Mouse (Mus musculus): ENCODE results near the gene Osbpl10. TPM values are rescaled to one million over a fixed set of nuclear protein-coding genes. Genes with fewer than 3 reads are reported as not detected.

The Osbpl10 gene
- polyA plus RNA-seq, 1 experiment from 2014 or later, result 1.4 TPM

GRCm38 (mm10) chr9:115034788-115035187 lies 56.4 kb downstream of the Osbpl10 start:
- Histone ChIP-seq H3K9ac (ENCODE audit: low read depth, low read length) (no peak overlapping the region), H3K27ac (ENCODE audit: low read length) (no peak overlapping the region), H3K4me2 (ENCODE audit: low read depth, low read length) (no peak overlapping the region), H3K4me1 (ENCODE audit: control insufficient read depth, insufficient read depth, low read length) (peaks cover 6% of the 10 kb centered on the region; the same call in 1 of the 2 replicates), H3K4me3 (ENCODE audit: low read length) (no peak overlapping the region), H3K27me3 (replicated peaks; ENCODE audit: control insufficient read depth, insufficient read depth, low read length) (no peaks in the 10 kb centered on the region), H3K9me3 (ENCODE audit: control insufficient read depth, low read length) (no peaks in the 10 kb centered on the region), H3K36me3 (ENCODE audit: control insufficient read depth, insufficient read depth, low read length) (no peaks in the 10 kb centered on the region)
- 85% methylated on average over 7 of the region's 7 CpGs for WGBS
- no peak for ATAC-seq

- H3K9me3 ChIP-seq (ENCODE audit: control insufficient read depth, low read length), result no peaks in the 10 kb centered on the region
- no peaks in the 10 kb centered on the region for H3K36me3 ChIP-seq (ENCODE audit: control insufficient read depth, insufficient read depth, low read length)
- 50% methylated on average over 14 of the region's 14 CpGs for WGBS
- peaks cover 6% of the 10 kb centered on the region; the same call in 1 of the 2 replicates for H3K4me1 ChIP-seq (ENCODE audit: control insufficient read depth, insufficient read depth, low read length)
- no peak overlapping the region for H3K4me2 ChIP-seq (ENCODE audit: low read depth, low read length)
- no peaks in the 10 kb centered on the region for H3K27me3 ChIP-seq (replicated peaks; ENCODE audit: control insufficient read depth, insufficient read depth, low read length)
- ATAC-seq, result no peak
- no peak overlapping the region for H3K4me3 ChIP-seq (ENCODE audit: low read length)
- no peak overlapping the region for H3K27ac ChIP-seq (ENCODE audit: low read length)
- no peak overlapping the region for H3K9ac ChIP-seq (ENCODE audit: low read depth, low read length)
These were observed 59.8 kb downstream of the Osbpl10 start for GRCm38 (mm10) chr9:115038215-115038614.

GRCm38 (mm10) chr9:115038686-115039085 lies 60.3 kb downstream of the Osbpl10 start:
- WGBS, result 85% methylated on average over 9 of the region's 9 CpGs

GRCm38 (mm10) chr9:115039245-115039644 lies 60.9 kb downstream of the Osbpl10 start:
- no peaks in the 10 kb centered on the region for H3K9me3 ChIP-seq (ENCODE audit: control insufficient read depth, low read length)
- no peaks in the 10 kb centered on the region for H3K27me3 ChIP-seq (replicated peaks; ENCODE audit: control insufficient read depth, insufficient read depth, low read length)
- ATAC-seq, result peak; percentile 65
- H3K4me3 ChIP-seq (ENCODE audit: low read length), result no peak overlapping the region
- H3K27ac ChIP-seq (ENCODE audit: low read length), result no peak overlapping the region
- 41% methylated on average over 7 of the region's 7 CpGs for WGBS
- no peaks in the 10 kb centered on the region for H3K36me3 ChIP-seq (ENCODE audit: control insufficient read depth, insufficient read depth, low read length)
- peaks cover 6% of the 10 kb centered on the region; the same call in 1 of the 2 replicates for H3K4me1 ChIP-seq (ENCODE audit: control insufficient read depth, insufficient read depth, low read length)
- no peak overlapping the region for H3K9ac ChIP-seq (ENCODE audit: low read depth, low read length)
- no peak overlapping the region for H3K4me2 ChIP-seq (ENCODE audit: low read depth, low read length)

More at GRCm38 (mm10) chr9:115038686-115039085, 60.3 kb downstream of the Osbpl10 start:
- Histone ChIP-seq H3K27ac (ENCODE audit: low read length) (no peak overlapping the region), H3K36me3 (ENCODE audit: control insufficient read depth, insufficient read depth, low read length) (no peaks in the 10 kb centered on the region), H3K4me1 (ENCODE audit: control insufficient read depth, insufficient read depth, low read length) (peaks cover 6% of the 10 kb centered on the region; the same call in 1 of the 2 replicates), H3K4me2 (ENCODE audit: low read depth, low read length) (no peak overlapping the region), H3K9me3 (ENCODE audit: control insufficient read depth, low read length) (no peaks in the 10 kb centered on the region), H3K4me3 (ENCODE audit: low read length) (no peak overlapping the region), H3K27me3 (replicated peaks; ENCODE audit: control insufficient read depth, insufficient read depth, low read length) (no peaks in the 10 kb centered on the region), H3K9ac (ENCODE audit: low read depth, low read length) (no peak overlapping the region)
- ATAC-seq, result no peak

GRCm38 (mm10) chr9:115042571-115042970 lies 64.2 kb downstream of the Osbpl10 start:
- Histone ChIP-seq H3K36me3 (ENCODE audit: control insufficient read depth, insufficient read depth, low read length) (no peaks in the 10 kb centered on the region), H3K27ac (ENCODE audit: low read length) (0 out of 2 replicates have a peak overlapping the region, but pooled peaks have one; percentile 7), H3K4me2 (ENCODE audit: low read depth, low read length) (no peak overlapping the region), H3K9ac (ENCODE audit: low read depth, low read length) (no peak overlapping the region), H3K4me3 (ENCODE audit: low read length) (no peak overlapping the region), H3K4me1 (ENCODE audit: control insufficient read depth, insufficient read depth, low read length) (peaks cover 18% of the 10 kb centered on the region), H3K27me3 (replicated peaks; ENCODE audit: control insufficient read depth, insufficient read depth, low read length) (no peaks in the 10 kb centered on the region), H3K9me3 (ENCODE audit: control insufficient read depth, low read length) (no peaks in the 10 kb centered on the region)
- peak; percentile 29 for ATAC-seq
- WGBS, result 51% methylated on average over 6 of the region's 6 CpGs

- no peaks in the 10 kb centered on the region for H3K9me3 ChIP-seq (ENCODE audit: control insufficient read depth, low read length)
- no peaks in the 10 kb centered on the region for H3K27me3 ChIP-seq (replicated peaks; ENCODE audit: control insufficient read depth, insufficient read depth, low read length)
- H3K9ac ChIP-seq (ENCODE audit: low read depth, low read length), result no peak overlapping the region
- no peak for ATAC-seq
- H3K4me2 ChIP-seq (ENCODE audit: low read depth, low read length), result no peak overlapping the region
- H3K27ac ChIP-seq (ENCODE audit: low read length), result peak overlapping the region; percentile 7; the same call in 1 of the 2 replicates
- no peaks in the 10 kb centered on the region for H3K36me3 ChIP-seq (ENCODE audit: control insufficient read depth, insufficient read depth, low read length)
- H3K4me3 ChIP-seq (ENCODE audit: low read length), result no peak overlapping the region
- peaks cover 18% of the 10 kb centered on the region for H3K4me1 ChIP-seq (ENCODE audit: control insufficient read depth, insufficient read depth, low read length)
- WGBS, result 81% methylated on average over 13 of the region's 13 CpGs
These were observed 64.8 kb downstream of the Osbpl10 start for GRCm38 (mm10) chr9:115042971-115043706.

- no peaks in the 10 kb centered on the region for H3K9me3 ChIP-seq (ENCODE audit: control insufficient read depth, low read length)
- H3K4me3 ChIP-seq (ENCODE audit: low read length), result no peak overlapping the region
- 79% methylated on average over 8 of the region's 8 CpGs for WGBS
- no peaks in the 10 kb centered on the region for H3K36me3 ChIP-seq (ENCODE audit: control insufficient read depth, insufficient read depth, low read length)
- ATAC-seq, result no peak
- H3K4me2 ChIP-seq (ENCODE audit: low read depth, low read length), result no peak overlapping the region
- peaks cover 22% of the 10 kb centered on the region for H3K4me1 ChIP-seq (ENCODE audit: control insufficient read depth, insufficient read depth, low read length)
- no peaks in the 10 kb centered on the region for H3K27me3 ChIP-seq (replicated peaks; ENCODE audit: control insufficient read depth, insufficient read depth, low read length)
- no peak overlapping the region for H3K9ac ChIP-seq (ENCODE audit: low read depth, low read length)
- H3K27ac ChIP-seq (ENCODE audit: low read length), result no peak overlapping the region
These were observed 65.8 kb downstream of the Osbpl10 start for GRCm38 (mm10) chr9:115043881-115044770.

- Histone ChIP-seq H3K27ac (ENCODE audit: low read length) (no peak overlapping the region), H3K27me3 (replicated peaks; ENCODE audit: control insufficient read depth, insufficient read depth, low read length) (no peaks in the 10 kb centered on the region)
These were observed 66.9 kb downstream of the Osbpl10 start for GRCm38 (mm10) chr9:115045087-115045800.

GRCm38 (mm10) chr9:115046701-115047100 lies 68.3 kb downstream of the Osbpl10 start:
- Histone ChIP-seq H3K4me1 (ENCODE audit: control insufficient read depth, insufficient read depth, low read length) (peaks cover 23% of the 10 kb centered on the region), H3K27ac (ENCODE audit: low read length) (no peak overlapping the region), H3K4me2 (ENCODE audit: low read depth, low read length) (no peak overlapping the region), H3K27me3 (replicated peaks; ENCODE audit: control insufficient read depth, insufficient read depth, low read length) (no peaks in the 10 kb centered on the region), H3K9me3 (ENCODE audit: control insufficient read depth, low read length) (no peaks in the 10 kb centered on the region), H3K9ac (ENCODE audit: low read depth, low read length) (no peak overlapping the region), H3K36me3 (ENCODE audit: control insufficient read depth, insufficient read depth, low read length) (no peaks in the 10 kb centered on the region), H3K4me3 (ENCODE audit: low read length) (no peak overlapping the region)
- ATAC-seq, result no peak
- WGBS, result 83% methylated on average over 8 of the region's 8 CpGs

More at GRCm38 (mm10) chr9:115045087-115045800, 66.9 kb downstream of the Osbpl10 start:
- H3K4me1 ChIP-seq (ENCODE audit: control insufficient read depth, insufficient read depth, low read length), result peaks cover 19% of the 10 kb centered on the region
- H3K9ac ChIP-seq (ENCODE audit: low read depth, low read length), result 0 out of 2 replicates have a peak overlapping the region, but pooled peaks have one; percentile 16
- H3K4me3 ChIP-seq (ENCODE audit: low read length), result no peak overlapping the region
- no peaks in the 10 kb centered on the region for H3K9me3 ChIP-seq (ENCODE audit: control insufficient read depth, low read length)
- H3K4me2 ChIP-seq (ENCODE audit: low read depth, low read length), result no peak overlapping the region
- 67% methylated on average over 16 of the region's 16 CpGs for WGBS
- no peak for ATAC-seq
- no peaks in the 10 kb centered on the region for H3K36me3 ChIP-seq (ENCODE audit: control insufficient read depth, insufficient read depth, low read length)
